Mouse (Mus musculus) mature B cell (primary cell): ENCODE results near the gene Uhrf2.

Source experiments
- in situ Hi-C: fragments of 300-500 bp; cut with MboI; formaldehyde crosslinking; loops from 2 replicates; pipeline ENCODE4 v1.14.3; 2019

The Uhrf2 gene

DNA sequence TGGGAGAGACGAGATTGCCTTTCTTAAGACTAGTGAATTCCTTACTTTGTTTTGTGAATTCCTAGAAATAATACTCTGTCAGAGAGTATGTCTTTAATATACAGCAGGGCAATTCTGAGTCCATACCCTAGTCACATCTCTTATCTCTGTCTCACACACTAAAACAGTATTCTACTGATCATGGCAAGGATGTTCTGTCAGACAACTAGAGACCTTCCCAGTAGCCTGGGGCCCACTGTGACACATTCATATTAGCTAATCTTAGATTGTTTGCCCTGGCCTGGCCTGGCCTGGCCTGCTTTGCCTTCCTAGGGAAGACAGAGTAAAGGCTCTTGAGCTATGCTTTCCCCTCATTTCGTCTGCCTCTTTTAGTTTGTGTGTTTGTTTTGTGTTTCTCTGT, 20.3 kb downstream of the Uhrf2 start:
- in situ Hi-C loops: no loop called here

DNA sequence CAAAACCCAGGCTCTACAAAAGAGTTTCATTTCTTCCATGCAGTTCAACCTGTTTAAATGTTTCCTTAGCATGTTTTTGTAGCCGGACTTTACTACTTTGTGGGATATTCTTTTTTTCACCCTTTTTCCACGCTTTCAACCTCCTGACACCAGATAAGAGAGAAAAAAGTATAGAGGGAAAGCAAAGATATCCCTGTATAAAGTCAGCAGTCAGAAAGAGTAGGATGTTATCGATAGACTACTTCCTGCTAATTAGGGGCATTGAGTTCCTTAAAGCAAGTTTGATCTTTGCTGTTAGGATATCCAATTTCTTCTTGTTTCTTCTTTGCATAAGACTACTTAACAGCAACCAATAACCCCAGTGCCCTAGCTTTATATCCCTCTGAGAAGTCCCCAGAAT, 21.2 kb downstream of the Uhrf2 start:
- in situ Hi-C loops: no loop called here

DNA sequence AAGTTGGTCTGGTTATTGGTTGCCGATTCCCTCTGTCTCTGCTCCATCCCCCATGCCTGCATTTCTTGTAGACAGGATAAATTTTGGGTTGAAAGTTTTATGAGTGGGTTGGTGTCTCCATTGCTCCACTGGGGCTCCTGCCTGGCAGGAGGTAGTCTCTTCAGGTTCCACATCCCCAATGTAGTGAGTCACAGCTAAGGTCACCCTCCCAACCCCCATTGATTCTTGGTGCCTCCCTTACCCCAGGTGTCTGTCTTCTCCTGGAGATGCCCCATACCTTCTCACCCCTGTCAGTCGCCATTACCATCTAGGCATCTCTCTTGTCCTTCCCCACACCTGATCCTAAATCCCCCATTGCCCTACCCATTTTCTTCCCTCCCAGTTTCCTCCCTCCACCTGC, 23.9 kb downstream of the Uhrf2 start:
- in situ Hi-C loops: no loop called here

DNA sequence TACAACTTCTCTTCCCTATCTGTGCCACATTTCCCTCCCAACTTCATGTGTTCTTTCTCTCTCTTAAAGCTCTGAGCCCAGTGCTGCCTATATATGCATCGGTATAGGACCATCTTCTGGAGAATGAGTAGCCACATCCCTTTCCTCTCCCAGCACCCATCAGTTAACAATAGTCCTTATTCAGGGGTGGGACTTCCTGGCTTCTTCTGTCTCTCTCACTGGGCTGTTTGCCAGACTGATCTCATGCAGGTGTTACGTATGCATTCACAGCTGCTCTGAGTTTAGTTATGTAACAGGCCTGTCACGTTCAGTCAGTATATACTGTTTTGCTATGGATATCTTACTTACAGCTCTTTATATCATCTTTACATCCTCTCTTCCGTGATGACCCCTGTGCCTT, 35.5 kb downstream of the Uhrf2 start:
- in situ Hi-C loops: no loop called here

DNA sequence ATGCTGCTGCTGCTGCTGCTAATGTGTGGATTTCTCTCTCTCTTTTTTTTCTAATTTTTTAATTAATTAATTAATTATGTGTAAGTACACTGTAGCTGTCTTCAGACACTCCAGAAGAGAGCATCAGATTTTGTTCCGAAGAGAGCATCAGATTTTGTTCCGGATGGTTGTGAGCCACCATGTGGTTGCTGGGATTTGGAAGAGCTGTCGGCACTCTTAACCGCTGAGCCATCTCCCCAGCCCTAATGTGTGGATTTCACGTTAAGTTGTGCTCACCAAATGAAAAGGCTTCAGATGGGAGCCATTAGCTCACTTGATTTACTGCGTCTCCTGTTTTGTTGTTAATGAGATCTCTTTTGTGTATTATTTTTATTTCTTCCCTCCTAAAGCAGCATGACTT, 59.9 kb downstream of the Uhrf2 start:
- in situ Hi-C loops: no loop called here

DNA sequence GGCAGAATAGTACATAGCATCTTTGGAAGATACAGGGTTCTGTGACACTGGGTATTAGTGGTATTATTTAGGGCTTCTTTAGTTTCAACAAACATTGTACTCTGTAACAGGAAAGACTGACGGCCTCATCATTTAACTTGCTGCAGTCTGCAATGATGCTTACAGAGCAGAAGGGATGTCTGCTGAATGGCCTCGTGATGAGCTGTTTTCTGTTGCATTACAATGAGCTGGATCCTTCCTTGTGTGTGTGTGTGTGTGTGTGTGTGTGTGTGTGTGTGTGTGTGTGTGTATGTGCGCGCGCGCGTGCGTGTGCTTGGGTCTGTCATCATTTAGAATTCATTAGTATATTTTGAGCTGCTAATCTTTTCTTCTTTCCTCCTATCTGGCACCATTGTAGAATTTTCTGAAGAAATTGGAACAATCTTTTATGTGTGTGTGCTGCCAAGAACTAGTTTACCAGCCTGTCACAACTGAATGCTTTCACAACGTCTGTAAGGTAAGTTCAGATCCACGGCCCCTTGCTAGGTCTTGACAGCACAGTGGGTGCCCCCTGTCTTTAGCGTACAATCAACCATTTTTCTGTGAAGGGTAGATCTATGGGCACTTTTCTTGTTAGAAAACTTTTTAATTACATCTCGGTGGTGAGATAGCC, 61.5 kb downstream of the Uhrf2 start:
- in situ Hi-C loops: no loop called here

DNA sequence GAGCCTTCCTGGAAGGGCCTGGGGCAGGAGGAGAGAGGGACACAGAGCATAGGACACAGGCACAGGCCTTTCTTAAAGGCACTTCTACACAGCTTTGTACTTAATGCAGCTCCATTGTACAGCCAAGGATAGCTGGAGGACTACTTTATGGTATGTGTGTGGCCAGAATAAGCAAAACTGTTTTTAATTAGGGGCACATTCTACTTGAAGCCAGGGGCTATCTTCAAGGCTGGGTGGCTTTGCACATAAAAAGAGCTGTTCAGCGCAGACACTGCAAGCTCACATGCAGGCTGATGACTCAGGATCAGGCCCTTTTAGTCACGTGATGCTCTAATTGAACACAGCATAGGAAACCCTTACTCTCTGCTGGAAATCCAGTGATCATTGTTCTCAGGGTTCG, 65.9 kb downstream of the Uhrf2 start:
- in situ Hi-C loops: no loop called here

DNA sequence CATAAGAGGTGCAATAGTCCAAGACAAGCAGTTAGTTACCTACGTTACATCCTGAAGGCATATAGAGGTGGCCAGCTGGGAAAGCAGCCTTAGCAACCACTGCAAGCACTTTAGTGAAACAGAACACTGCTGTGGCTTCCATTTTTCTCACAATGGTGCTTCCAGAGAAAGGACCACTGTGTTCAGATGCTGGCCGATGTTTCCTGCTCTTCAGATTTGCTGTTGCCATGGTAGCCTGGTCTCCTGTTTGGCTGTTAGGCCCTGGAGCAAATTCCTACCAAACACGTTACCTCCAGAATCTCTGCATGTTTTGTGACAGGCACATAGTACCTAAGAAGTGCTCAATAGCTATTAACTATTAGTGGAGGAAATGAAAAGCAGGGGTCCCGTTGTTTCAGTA, 66.7 kb downstream of the Uhrf2 start:
- in situ Hi-C loops: no loop called here

DNA sequence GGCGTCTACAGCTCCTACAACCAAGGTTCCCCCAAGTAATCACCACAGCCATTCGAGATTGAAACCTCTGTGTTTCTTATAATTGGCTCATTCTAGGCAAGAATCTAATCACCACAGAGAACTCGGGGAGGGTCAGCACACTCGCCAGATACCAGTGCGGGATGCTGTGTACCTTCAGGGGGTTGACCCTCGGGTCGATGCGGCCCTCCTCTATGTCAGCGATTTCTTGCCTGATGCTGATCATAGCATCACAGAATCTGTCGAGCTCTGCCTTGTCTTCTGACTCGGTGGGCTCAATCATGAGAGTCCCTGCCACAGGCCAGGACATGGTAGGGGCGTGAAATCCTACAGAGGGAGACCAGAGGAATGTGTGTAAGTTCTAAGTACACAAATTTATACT, 70.3 kb downstream of the Uhrf2 start:
- in situ Hi-C loops: no loop called here

DNA sequence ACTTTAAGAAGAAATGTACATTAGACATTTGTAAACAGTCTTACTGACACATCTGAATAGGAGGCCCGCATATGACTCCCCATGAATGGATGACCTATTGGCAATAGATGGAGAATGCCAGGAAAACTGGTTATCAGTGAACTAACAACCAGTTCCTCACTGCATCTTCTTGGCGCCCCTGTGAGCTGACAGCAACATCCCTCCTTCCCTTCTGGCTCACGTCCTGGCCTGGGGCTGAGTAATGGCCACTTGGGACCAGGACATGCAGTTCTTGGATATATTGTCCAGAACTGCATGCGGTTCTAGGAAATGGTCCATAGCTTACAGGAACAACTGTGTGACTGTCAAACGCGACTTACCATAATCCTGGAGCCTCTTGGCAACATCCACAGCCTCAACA, 72.3 kb downstream of the Uhrf2 start:
- in situ Hi-C loops: no loop called here

DNA sequence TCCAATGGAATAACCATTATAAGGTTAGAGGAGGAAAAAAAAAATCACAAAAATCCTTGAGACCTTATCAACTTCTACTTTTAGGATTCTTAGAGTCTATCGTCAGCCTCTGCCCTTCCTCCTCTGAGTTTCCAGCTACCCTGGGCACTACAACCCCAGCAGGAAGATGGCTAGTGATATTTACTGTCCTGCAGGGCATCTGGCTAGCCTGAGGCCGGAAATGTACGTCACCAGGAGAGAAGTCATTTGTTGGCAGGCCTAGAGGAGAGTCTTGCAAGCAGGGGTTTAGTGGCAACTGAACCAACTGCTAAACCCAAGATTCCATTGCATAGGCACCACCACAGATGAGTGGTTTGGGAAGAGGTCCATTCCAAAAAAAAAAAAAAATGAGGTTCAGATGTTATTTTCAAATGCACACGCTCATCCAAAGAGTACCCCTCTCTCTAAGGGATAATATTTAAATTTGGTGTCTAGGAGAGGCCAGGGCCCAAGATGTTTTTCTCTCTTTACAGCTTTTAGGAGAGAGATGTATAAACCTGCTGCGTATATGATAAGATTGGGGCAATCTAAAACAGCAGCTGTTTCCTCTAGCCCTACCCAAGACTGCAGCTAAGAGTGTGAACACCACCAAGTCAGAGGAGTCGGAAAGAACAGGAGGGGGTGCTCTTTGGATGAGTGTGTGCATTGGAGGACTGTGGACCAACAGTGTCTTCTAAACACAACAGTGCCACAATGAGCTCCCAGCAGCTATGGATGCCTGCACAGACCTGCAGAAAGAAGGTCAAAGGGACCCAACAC, 74.9 kb downstream of the Uhrf2 start:
- in situ Hi-C loops: no loop called here

DNA sequence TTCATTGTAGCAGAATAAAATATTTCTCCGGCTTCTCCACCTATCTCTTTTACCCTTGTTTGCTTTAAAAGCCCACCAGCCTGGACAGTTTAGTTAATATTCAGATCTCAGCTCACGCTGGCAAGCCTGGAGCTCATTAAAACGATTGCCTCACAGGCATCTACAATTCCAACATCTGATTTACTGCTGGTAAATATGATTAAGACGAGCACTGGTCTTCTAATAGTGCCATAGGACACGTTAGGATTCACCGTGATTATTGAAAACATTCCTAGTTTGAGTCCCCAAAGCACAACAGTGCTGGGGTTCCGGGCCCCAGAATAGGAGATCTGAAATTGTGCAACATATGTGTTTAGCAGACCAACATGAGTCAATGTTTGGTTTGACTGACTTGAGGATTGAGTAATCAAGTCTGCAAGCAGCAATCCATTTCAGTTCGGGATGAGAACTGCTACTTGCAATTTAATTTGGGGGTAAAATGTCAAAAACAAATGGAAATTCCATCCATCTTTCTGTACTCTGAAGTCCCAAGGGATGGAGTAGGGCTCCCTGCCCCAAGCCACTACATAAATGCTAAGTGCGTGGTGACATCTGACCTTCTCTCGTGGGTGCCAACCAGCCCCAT, 77.0 kb downstream of the Uhrf2 start:
- in situ Hi-C loops: no loop called here

DNA sequence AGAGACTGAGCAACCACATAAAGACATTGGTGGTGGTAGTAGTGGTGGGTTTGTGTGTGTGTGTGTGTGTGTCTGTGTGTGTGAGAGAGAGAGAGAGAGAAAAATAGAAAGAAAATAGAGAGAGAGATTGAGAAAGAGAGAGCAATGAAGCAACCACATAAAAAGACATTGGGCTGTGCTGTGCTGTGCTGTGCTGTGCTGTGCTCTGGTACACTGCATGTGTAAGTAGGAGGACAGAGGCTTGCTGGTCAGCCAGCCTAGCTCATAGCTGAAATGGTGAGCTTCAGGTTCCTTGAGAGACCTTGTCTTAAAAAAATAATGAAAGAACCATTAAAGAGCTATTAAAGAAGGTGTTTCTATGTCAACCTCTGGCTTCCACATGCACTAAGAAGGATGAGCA, 78.3 kb downstream of the Uhrf2 start:
- in situ Hi-C loops: no loop called here

DNA sequence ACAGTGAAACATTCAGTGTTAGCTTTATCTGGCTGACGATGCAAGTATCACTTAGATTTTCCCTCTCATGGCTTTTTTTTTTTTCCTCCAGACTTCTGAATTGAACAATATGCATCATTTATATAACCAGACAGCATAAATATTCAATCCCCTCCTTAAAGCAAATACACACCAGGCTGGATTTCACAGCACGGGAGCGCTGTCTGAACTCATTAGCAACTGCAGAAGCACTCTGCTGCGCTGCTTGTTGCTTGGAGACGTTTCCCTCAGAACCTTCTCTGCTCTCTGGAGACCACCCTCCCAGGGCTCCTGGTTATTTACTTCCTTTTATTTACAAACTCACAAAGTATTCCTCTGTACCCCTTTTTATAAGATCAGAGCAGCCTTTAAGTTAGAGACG, 78.8 kb downstream of the Uhrf2 start:
- in situ Hi-C loops: no loop called here

DNA sequence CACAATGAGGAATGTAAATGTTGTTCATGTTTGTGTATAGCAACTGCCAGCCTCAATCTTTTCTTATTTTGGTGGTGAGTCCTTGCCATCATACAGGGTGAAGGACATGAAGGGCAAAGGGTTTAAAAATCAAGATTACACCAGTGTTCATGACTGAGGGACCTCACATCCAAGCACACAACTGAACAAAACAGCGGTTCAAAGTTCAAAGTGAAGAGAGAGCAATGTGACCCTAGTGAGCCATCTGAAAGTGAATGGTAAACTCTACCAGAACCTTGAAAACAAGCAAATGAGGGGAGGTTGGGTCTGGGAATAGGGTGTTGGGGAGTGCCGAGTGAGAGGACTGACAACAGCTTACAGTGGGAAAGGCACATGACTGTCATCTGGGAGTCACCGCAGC, 81.1 kb downstream of the Uhrf2 start:
- in situ Hi-C loops: no loop called here

DNA sequence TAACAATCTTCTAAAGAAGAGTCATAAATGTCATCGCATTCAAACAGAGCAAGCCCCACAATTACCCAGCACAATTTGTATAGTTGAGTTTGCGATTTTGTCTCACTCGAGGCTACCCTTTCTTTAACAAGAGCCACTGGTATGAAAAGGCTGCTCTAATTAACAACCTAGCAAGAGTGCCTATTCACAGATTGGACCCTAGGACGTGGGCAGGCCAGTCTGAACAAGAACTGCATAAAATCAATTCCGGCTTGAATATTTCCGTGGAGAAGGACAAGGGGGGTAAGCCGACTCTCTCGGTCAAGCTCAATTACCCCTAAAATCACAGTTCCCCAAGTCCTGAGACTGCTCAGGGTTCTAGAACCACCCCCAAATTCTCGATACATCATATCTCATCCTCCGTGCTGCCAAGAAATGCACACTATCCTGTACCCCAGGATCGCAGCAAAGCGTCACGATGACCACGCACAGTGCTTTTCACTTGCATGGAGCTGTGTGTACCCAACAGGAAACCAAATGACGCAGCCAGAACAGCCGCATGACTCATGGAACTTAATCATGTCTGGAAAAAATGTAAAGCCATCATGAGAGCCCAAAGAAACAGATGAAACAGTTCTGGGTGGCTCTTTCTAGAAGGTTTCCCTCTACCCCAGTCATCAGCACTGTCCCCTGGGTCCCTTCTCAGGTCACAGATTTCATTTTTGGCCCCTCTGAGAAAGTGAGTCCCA, 82.8 kb downstream of the Uhrf2 start:
- in situ Hi-C loops: no loop called here

DNA sequence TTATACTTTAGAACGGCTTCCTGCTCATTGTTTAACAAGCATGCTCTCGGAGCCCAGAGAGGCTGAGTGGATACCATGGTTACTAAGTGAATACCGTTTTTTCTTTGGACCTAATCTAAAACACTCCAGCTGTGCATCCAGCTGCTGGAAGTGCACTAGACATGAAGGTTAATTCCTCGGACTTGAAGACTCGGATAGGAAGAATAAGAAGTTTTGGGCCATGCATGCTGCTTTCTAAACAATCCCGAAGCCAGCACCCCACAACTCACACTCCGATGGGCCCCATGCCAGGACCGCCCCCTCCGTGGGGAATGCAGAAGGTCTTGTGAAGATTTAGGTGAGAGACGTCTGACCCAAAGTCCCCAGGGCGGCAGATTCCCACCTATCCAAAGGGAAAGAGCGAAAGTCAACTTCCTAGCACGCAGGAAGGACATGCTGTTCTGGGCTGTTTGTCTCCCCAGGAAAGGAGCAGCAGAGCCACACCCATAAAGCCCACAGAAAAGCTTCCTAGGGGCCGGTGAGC, 84.7 kb downstream of the Uhrf2 start:
- in situ Hi-C loops: no loop called here

DNA sequence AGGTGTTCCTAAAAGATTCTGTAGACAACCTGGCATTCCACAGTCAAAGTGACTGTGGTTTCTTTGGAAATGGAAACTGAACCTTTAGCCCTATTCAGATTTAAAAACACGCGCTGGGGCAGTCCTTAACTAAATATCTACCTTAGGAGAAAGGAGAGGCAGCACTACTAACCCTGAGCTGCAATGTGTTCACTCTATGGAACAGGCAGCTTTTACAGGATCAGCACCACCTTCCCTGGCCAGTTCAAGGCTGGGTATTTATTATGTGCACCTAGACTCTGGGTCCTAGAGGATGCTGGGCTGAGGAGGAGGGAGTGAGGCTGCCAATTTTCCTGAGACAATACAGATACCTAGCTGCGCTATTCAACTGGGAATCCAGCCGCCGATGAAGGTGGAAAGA, 85.3 kb downstream of the Uhrf2 start:
- in situ Hi-C loops: no loop called here

DNA sequence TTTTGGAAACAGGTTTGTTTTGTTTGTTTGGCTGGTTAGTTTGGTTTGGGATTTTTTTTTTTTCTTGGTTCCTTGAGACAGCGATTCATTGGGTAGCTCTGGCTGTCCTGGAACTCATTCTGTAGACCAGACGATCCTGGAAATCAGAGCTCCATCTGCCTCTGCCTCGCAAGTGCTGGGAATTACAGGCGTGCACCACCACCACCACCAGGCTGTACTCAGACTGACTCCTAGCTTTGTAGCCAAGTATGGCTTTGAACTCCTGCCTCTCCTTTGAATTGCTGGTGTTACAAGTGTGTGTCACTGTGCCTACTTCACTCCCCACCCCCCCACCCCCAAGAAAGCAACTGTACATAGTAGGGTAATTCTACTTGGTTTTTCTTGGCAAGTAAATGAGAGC, 86.9 kb downstream of the Uhrf2 start:
- in situ Hi-C loops: no loop called here

DNA sequence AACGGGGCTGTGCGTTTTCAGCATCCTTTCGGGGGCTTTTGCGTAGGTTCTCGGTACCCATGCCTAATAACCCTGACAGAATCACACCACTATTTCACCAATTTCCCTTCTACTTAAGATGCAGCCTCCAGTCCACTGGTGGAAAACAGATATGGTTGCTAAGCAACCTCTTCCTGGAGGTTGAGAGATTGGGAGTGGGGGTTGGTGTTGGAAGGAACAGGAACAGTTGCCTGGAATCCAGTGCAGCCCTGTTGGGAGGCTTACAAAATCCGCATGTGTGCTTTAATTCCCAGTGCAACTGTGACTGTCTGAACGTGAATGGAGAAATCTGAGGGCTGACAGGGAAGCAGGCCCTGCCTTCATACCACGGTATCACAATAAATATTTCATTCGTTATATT, 87.5 kb downstream of the Uhrf2 start:
- in situ Hi-C loops: no loop called here

DNA sequence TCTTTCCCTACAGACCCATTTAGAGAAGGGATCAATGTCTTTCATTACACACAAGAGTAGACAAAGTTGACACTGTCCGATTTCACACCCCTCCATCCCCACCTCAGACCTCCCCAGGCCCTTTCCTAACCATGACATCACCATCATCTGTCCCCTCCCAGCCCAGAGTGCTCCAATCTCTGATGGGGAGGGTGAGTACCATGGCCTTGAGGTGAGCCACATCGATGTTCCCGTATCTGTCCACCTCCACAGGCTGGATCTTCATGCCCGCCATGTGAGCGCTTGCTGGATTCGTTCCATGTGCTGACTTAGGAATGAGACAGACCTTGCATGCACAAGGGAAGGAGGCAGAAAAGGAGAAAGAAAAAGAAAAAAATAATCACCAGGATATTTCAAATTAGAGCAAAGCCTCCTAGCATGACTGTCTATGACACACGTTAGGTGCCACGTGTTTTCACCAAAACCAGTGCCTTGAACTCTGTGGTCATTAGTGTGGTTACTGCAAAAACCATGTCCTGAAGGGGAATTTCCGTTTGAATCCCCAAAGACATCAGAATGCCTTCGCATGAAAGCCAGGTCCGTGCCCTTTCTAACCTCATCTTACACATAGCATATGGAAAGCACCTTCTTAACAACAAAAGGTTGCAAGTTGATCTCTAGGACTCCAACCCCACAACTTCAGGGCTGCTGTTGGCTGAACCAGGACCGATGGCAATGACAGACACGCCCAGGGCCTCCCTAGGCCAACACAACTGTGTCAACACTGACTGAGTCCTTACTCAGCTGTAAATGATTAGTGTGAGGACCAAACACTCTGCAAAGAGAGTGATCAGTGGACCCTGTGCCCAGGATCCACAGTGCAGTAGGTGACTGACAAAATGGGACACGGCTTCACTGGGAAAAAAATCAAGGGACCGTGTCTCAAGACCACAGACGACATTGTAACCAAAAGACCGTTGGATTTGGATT, 88.3 kb downstream of the Uhrf2 start:
- in situ Hi-C loops: no loop called here
